11 mouse cellular contexts compared by ENCODE assay signal in genomic region chr1:132213076-132213475, GRCm38 (mm10). TPM values are rescaled to one million over a fixed set of nuclear protein-coding genes. Genes with fewer than 3 reads are reported as not detected.
DNase-seq lines count a peak whose midpoint lies in the region.
"Had no signal": no experiment of that assay in that cellular context is flagged by ENCODE, and none has a peak within 500 bp of the region (broad histone marks: within the 10 kb centered on the region; RNA-seq: fewer than 3 reads in every experiment).

No protein-coding gene starts in this region.

- peaks cover 65% of the 10 kb centered on the region for H3K4me1 ChIP-seq in midbrain, embryonic 10.5 days

- H3K36me3 ChIP-seq in midbrain, embryonic 10.5 days, result no peaks in the 10 kb centered on the region
- H3K36me3 ChIP-seq: kidney, embryonic 15.5 days; liver, embryonic 13.5 days had no signal

- H3K9me3 ChIP-seq in midbrain, embryonic 10.5 days (replicated peaks), result no peaks in the 10 kb centered on the region
- H3K9me3 ChIP-seq: kidney, embryonic 15.5 days; liver, embryonic 13.5 days had no signal

- peak; percentile 59 for DNase-seq in embryo, embryonic 10.5 days (ENCODE audit: low spot score)
- DNase-seq in embryo, embryonic 10 days (ENCODE audit: low spot score), result no peak
- DNase-seq in lung, postnatal 36 days, result peak; percentile 30
- no peak for DNase-seq in lung, postnatal 25 days (ENCODE audit: low spot score)
- DNase-seq in midbrain, embryonic 10.5 days (ENCODE audit: low spot score), result peak; percentile 17
- DNase-seq in right cerebral cortex, postnatal 4 days, result no peak
- no peak for DNase-seq in left cerebral cortex, adult 9 months (ENCODE audit: low spot score in 2 of 2)
- DNase-seq in thymus, postnatal 36 days, result no peak
- DNase-seq: heart, postnatal 14 days; liver, embryonic 13.5 days had no signal

- H3K27me3 ChIP-seq in midbrain, embryonic 10.5 days (ENCODE audit: low read depth, poor library complexity, severe bottlenecking), result peaks cover 34% of the 10 kb centered on the region

- peak overlapping the region; percentile 72; the same call in 1 of the 2 replicates for H3K27ac ChIP-seq in midbrain, embryonic 10.5 days (replicated peaks)
- H3K27ac ChIP-seq: kidney, embryonic 15.5 days; liver, embryonic 13.5 days had no signal

- WGBS in midbrain, embryonic 10.5 days, result 52% methylated on average over 6 of the region's 6 CpGs

- H3K4me3 ChIP-seq in midbrain, embryonic 10.5 days, result no peak overlapping the region

RNA-seq across cellular contexts. Expression of gene Gm10188, which starts 16.5 kb away (rescaled TPM):
- polyA plus RNA-seq in midbrain, embryonic 10.5 days (2016; fragmentation: Nextera tagmentation; extraction: Ambion mirVana), result 0.23 and 0.46 TPM in 2 replicates
- polyA plus RNA-seq: kidney, embryonic 15.5 days; liver, embryonic 13.5 days had no signal

RNA-seq across cellular contexts. Expression of gene AC124108.1, which starts 21.8 kb away (rescaled TPM):
- 2.3 and 4.0 TPM in 2 replicates for polyA plus RNA-seq in midbrain, embryonic 10.5 days (2016; fragmentation: Nextera tagmentation; extraction: Ambion mirVana)
- polyA plus RNA-seq: liver, embryonic 13.5 days had no signal

RNA-seq across cellular contexts. Expression of gene Lemd1, which starts 21.8 kb away (rescaled TPM):
- polyA plus RNA-seq in midbrain, embryonic 10.5 days (2016; fragmentation: Nextera tagmentation; extraction: Ambion mirVana), result 6.2 and 8.4 TPM in 2 replicates
- polyA plus RNA-seq: liver, embryonic 13.5 days had no signal

Comparison
In these comparisons a context has a peak if more than half of its experiments do, and no peak if none do; other contexts are left out.
1. DNase-seq: peak in embryo, embryonic 10.5 days (single experiment), lung, postnatal 36 days (single experiment) and midbrain, embryonic 10.5 days (single experiment); none in embryo, embryonic 10 days (single experiment), lung, postnatal 25 days (single experiment), right cerebral cortex, postnatal 4 days (single experiment), left cerebral cortex, adult 9 months (0 of 2) and thymus, postnatal 36 days (0 of 2).